Mouse (Mus musculus): ENCODE data around the gene H2-Q6. TPM values are rescaled to one million over a fixed set of nuclear protein-coding genes. Genes with fewer than 3 reads are reported as not detected.

H2-Q6 gene
- 107 TPM for total RNA-seq (2023)

DNA sequence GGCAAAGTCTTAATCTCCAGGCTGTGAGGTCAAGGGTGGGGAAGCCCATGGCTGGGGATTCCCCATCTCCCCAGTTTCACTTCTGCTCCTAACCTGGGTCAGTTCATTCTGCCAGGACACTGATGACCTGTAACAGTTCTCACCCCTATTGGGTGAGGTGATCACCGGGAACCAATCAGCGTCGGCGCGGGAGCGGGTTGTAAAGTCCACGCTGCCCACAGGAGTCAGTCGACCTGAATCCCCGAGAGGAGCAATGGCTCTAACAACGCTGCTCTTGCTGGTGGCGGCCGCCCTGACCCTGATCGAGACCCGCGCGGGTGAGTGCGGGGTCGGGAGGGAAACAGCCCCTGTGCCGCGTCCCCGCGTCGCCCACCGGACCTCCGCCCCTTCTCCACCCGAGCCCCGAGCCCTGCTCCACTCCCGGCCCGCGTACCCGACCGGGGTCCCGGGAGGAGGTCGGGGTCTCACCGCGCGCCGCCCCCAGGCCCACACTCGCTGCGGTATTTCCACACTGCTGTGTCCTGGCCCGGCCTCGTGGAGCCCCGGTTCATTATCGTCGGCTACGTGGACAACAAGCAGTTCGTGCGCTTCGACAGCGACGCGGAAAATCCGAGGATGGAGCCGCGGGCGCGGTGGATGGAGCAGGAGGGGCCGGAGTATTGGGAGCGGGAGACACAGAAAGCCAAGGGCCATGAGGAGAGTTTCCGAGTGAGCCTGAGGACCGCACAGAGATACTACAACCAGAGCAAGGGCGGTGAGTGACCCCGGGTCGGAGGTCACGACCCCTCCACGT, at the start of gene H2-Q6:
Gene H2-Q6, plus strand, starts transcription at position 227 of the 793 bp plus-strand sequence.

DNA sequence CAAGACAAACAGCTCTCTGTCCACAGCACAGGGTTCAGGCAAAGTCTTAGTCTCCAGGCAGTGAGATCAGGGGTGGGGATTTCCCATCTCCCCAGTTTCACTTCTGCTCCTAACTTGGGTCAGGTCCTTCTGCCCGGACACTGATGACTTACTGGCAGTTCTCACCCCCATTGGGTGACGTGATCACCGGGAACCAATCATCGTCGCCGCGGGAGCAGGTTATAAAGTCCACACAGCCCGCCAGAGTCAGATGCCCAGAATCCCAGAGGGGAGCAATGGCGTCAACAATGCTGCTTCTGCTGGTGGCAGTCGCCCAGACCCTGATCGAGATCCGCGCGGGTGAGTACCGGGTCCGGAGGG, 45.3 kb upstream of the H2-Q6 start, which contains the start of gene H2-Q4:
Gene H2-Q4, plus strand, starts transcription at position 249 of the 360 bp plus-strand sequence.

DNA sequence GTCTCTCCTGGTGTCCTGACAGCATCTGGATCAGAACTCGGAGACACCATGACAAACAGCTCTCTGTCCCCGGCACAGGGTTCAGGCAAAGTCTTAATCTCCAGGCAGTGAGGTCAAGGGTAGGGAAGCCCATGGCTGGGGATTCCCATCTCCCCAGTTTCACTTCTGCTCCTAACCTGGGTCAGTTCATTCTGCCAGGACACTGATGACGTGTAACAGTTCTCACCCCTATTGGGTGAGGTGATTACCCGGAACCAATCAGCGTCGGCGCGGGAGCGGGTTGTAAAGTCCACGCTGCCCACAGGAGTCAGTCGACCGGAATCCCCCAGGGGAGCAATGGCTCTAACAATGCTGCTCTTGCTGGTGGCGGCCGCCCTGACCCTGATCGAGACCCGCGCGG, 14.2 kb downstream of the H2-Q6 start, which contains the start of gene H2-Q7:
Gene H2-Q7, plus strand, starts transcription at position 271 of the 400 bp plus-strand sequence.

DNA sequence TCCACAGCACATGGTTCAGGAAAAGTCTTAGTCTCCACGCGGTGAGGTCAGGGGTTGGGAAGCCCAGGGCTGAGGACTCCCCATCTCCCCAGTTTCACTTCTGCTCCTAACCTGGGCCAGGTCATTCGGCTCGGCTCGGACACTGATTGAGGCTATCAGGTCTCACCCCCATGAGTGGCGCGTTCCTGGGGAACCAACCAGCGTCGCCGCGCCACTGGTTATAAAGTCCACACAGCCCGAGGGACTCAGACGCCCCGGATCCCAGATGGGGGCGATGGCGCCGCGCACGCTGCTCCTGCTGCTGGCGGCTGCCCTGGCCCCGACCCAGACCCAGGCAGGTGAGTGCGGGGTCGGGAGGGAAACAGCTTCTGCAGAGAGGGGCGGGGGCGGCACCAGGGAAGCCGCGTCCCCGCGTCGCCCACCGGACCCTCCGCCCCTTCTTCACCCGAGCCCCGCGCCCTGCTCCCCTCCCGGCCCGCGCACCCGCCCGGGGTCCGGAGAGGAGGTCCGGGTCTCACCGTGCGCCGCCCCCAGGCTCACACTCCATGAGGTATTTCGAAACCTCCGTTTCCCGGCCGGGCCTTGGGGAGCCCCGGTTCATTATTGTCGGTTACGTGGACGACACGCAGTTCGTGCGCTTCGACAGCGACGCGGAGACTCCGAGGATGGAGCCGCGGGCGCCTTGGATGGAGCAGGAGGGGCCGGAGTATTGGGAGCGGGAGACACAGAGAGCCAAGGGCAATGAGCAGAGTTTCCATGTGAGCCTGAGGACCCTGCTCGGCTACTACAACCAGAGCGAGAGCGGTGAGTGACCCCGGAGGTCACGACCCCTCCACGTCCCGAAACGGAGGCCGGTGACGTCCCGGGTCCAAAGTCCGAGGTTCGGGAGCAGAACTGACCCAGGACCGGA, 45.4 kb downstream of the H2-Q6 start, which contains the start of gene H2-Q10:
Gene H2-Q10, plus strand, starts transcription at position 248 of the 910 bp plus-strand sequence.

Other genes with a start within 250 kb of the H2-Q6 start
- gene Aif1, start 248.8 kb upstream of the H2-Q6 start, total RNA-seq (2023) = 3.0 TPM
- 14.3 TPM for gene Lst1, start 236.4 kb upstream of the H2-Q6 start, total RNA-seq (2023)
- gene Ltb, start 230.4 kb upstream of the H2-Q6 start, total RNA-seq (2023) = 538 TPM
- 18.7 TPM for gene Tnf, start 222.8 kb upstream of the H2-Q6 start, total RNA-seq (2023)
- gene Lta, start 219.5 kb upstream of the H2-Q6 start, total RNA-seq (2023) = 15.2 TPM
- gene Gm16181, start 204.0 kb upstream of the H2-Q6 start, total RNA-seq (2023) = not detected
- gene Atp6v1g2, start 191.2 kb upstream of the H2-Q6 start, total RNA-seq (2023) = 1.6 TPM
- gene Nfkbil1, start 189.1 kb upstream of the H2-Q6 start, total RNA-seq (2023) = 10.8 TPM
- gene Ddx39b, start 183.1 kb upstream of the H2-Q6 start, total RNA-seq (2023) = 474 TPM
- gene H2-D1, start 162.1 kb upstream of the H2-Q6 start, total RNA-seq (2023) = 2,421 TPM
- gene H2-Q1, start 104.4 kb upstream of the H2-Q6 start, total RNA-seq (2023) = 14.8 TPM
- 16.7 TPM for gene H2-Q2, start 82.6 kb upstream of the H2-Q6 start, total RNA-seq (2023)
- gene H2-Q4, start 45.2 kb upstream of the H2-Q6 start, total RNA-seq (2023) = 511 TPM
- gene H2-Q7, start 14.3 kb downstream of the H2-Q6 start, total RNA-seq (2023) = 390 TPM
- gene H2-Q10, start 45.2 kb downstream of the H2-Q6 start, total RNA-seq (2023) = 74.1 TPM
- gene Pou5f1, start 81.2 kb downstream of the H2-Q6 start, total RNA-seq (2023) = 0.71 TPM
- gene Tcf19, start 92.0 kb downstream of the H2-Q6 start, total RNA-seq (2023) = 6.6 TPM
- gene Cchcr1, start 92.2 kb downstream of the H2-Q6 start, total RNA-seq (2023) = 16.2 TPM
- not detected for gene Psors1c2, start 108.4 kb downstream of the H2-Q6 start, total RNA-seq (2023)
- not detected for gene Cdsn, start 127.3 kb downstream of the H2-Q6 start, total RNA-seq (2023)
- gene 2300002M23Rik, start 142.6 kb downstream of the H2-Q6 start, total RNA-seq (2023) = not detected
- gene Sfta2, start 176.7 kb downstream of the H2-Q6 start, total RNA-seq (2023) = not detected
- gene Gm9573, start 201.8 kb downstream of the H2-Q6 start, total RNA-seq (2023) = not detected
- gene Mucl3, start 218.8 kb downstream of the H2-Q6 start, total RNA-seq (2023) = not detected
- gene Vars2, start 242.7 kb downstream of the H2-Q6 start, total RNA-seq (2023) = 49.3 TPM
- 15.8 TPM for gene Gtf2h4, start 248.9 kb downstream of the H2-Q6 start, total RNA-seq (2023)

Measured in CD4-positive naive resting alpha-beta T cell, adult 57 days (primary cell).